Mouse (Mus musculus): ENCODE data around the gene Gm20532.

DNA sequence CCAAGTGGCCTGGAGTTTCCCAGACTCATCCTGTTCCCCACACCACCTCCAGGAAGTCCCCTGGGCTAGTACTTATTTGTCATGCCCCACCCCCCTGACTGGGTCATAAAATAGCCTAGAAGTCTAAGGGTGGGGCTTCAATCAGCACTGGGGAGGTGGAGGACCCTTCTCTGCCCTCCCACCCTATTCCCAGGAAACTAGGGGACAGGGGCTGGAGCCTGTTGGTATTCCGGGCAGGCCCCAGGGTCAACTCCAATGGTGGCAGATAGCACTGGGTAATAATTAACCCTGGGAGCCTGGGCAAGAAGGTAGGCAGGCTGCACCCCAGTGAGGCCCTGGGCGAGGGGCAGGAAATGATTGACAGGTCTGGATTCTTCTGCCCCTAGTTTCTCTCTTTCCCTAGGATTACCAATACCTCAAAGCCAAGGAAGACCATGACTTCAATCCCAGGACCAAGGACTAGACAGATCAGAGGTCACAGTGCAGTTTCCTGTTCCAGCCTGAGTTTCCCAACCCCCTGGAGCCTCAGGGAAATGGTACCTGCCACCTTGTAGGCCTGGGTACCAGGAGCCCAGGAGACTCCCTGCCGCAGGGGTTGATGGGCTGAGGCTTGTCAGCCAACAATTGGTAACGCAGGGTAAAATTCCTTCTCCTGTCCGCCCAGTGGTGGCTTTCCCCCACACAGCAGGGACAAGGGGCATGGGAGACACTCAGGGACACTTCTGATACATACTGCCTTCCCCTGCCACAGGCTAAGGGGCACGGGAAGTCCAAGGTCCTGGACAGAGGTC, 8.7 kb downstream of the Gm20532 start:
- TF ChIP-seq CTCF (IDR thresholded peaks at IDR 0.05; ENCODE audit: borderline replicate concordance, insufficient read depth, low read depth, low read length) = no peak
- TF ChIP-seq POLR2A (IDR thresholded peaks at IDR 0.05; ENCODE audit: borderline replicate concordance, insufficient read depth, low read length) = no peak

Measured in cerebellum, adult 2 months (tissue).